Mouse (Mus musculus): ENCODE measurements around the gene Limk1.

The Limk1 gene

GRCm38 (mm10) chr5:134629508-134629907, 58.9 kb downstream of the Limk1 start:
- no peak for DNase-seq (ENCODE audit: low spot score)

DNA sequence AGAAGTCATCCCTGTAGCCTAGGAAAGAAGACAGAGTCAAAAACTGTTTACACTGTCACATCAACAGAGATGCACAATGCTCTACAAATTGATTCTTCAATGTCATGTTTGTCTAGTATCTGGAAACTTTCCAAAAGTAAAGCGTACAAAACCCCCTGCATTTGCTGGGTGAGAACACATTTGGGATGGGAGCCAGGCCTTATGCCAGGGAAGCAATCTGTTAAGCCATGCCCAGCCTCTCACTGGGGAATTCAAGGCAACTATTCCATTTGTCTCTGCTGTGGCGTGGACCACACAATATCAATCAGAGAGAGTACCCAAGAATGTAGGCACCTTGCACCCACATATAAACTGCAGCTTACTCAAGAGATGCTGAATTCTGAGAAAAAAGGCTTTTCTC, 66.3 kb downstream of the Limk1 start:
- DNase-seq (ENCODE audit: low spot score) = no peak

- no peak for DNase-seq (ENCODE audit: low spot score)
These were observed 67.2 kb downstream of the Limk1 start for GRCm38 (mm10) chr5:134621099-134621640.

- no peak for DNase-seq (ENCODE audit: low spot score)
These were observed 67.9 kb downstream of the Limk1 start for GRCm38 (mm10) chr5:134620457-134620856.

- peak; percentile 24 for DNase-seq (ENCODE audit: low spot score)
These were observed 71.3 kb downstream of the Limk1 start for GRCm38 (mm10) chr5:134617071-134617470.

DNA sequence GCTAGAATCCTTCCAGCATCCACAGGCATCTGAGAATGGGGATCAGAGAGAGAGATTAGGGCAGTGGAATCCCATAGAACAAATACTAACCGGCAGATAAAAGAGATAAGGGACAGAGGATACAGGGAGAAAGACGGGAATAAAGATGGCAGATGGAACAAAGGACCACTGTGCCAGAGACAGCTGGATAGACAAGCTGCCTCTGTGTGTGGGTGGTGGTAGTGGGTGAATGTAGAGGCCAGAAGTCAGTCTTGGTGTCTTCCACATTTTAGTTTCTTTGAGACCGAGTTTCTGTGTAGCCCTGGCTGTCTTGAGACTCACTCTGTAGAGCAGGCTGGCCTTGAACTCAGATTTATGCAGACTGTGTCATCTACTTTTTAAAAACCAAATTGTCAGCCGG, 72.6 kb downstream of the Limk1 start:
- no peak for DNase-seq (ENCODE audit: low spot score)

DNA sequence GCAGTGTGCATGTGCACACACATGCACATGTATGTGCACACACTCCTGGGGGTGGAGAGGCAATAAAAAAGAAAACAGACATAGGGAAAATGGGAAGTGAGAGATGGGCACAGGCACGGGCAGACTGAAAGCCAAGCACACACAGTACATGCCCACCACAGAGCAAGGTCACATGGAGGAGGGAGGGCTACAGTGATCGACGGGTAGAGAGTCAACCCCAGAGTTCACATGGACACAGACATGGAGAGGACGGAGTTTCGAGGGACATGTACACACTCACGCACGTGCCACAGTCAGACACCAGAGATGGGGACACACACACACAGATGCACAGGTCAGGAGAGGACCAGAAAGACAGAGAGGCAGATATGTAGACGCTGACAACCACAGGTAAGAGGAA, 73.0 kb downstream of the Limk1 start:
- no peak for DNase-seq (ENCODE audit: low spot score)

DNA sequence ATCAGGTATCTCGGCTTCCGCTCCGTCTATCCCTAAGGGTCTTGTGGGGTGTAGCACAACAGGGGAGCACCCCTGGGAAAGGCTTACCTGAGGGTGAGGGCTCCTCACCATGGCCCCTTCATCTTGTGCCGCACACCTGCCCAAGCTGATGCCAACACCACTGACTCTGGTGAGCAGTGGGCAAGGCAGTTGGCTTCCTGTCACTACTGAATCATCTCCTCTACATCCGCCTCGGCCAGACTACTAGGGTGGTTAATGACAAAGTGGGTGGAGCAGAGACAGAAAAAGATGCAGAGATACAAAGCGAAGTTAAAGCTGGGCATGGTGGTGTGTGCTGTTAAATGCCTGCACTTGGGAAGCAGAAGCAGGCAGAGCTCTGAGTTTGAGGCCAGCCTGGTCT, 73.6 kb downstream of the Limk1 start, which contains the start of gene Lat2:
Gene Lat2, minus strand, starts transcription at position 224 of the 400 bp plus-strand sequence.
- DNase-seq (ENCODE audit: low spot score) = no peak

- DNase-seq (ENCODE audit: low spot score) = no peak
These were observed 74.1 kb downstream of the Limk1 start for GRCm38 (mm10) chr5:134614296-134614695.

- DNase-seq (ENCODE audit: low spot score) = no peak
These were observed 74.7 kb downstream of the Limk1 start for GRCm38 (mm10) chr5:134613727-134614126.

GRCm38 (mm10) chr5:134611810-134612521, 76.4 kb downstream of the Limk1 start:
- no peak for DNase-seq (ENCODE audit: low spot score)

- DNase-seq (ENCODE audit: low spot score) = no peak
These were observed 78.3 kb downstream of the Limk1 start for GRCm38 (mm10) chr5:134609916-134610643.

- DNase-seq (ENCODE audit: low spot score) = no peak
These were observed 81.3 kb downstream of the Limk1 start for GRCm38 (mm10) chr5:134607121-134607520.

- no peak for DNase-seq (ENCODE audit: low spot score)
These were observed 82.1 kb downstream of the Limk1 start for GRCm38 (mm10) chr5:134606314-134606713.
